Mouse (Mus musculus) kidney, adult 2 months (tissue): Measurements from ENCODE around the gene Scaf1.

Source experiments
- CTCF ChIP-seq: fragments of 200-500 bp; conservative IDR thresholded peaks from 2 replicates; pipeline ENCODE4 v1.5.1; 2011; ENCODE audit warnings: low read depth, mild to moderate bottlenecking, control low read depth, low read length, moderate library complexity, mixed read lengths; ENCODE audit not compliant: insufficient read depth, insufficient read length
- POLR2A ChIP-seq: fragments of 200-500 bp; IDR thresholded peaks from one replicate; pipeline ENCODE4 v1.6.1; 2011; ENCODE audit warnings: low read depth, low read length, control low read depth

- TF ChIP-seq CTCF: no peak
- TF ChIP-seq POLR2A: no peak
These were observed 56.2 kb downstream of the Scaf1 start for GRCm38 (mm10) chr7:44959874-44960511.
